Mouse (Mus musculus) hindbrain, embryonic 14.5 days (tissue): Measurements from ENCODE around the gene Csrnp3. TPM values are rescaled to one million over a fixed set of nuclear protein-coding genes. Genes with fewer than 3 reads are reported as not detected.

Experiments
- ATAC-seq: fragments of 200-750 bp; cut with Nextera tagmentation; 2 replicates; pipeline ENCODE4 v1.8.0; 2017; ENCODE audit warnings: moderate number of reproducible peaks, mild to moderate bottlenecking, moderate TSS enrichment, moderate library complexity; ENCODE audit not compliant: low FRiP score
- DNase-seq: peaks from one replicate; pipeline ENCODE4 v3.0.0-alpha.2; 2015; ENCODE audit warnings: low spot score
- H3K27ac ChIP-seq: fragments of 300-500 bp; sonication (generic); 2 replicates; pipeline ENCODE4 v1.5.1; 2014; ENCODE audit warnings: mild to moderate bottlenecking, moderate library complexity
- H3K27me3 ChIP-seq: fragments of 300-500 bp; sonication (generic); 2 replicates; pipeline ENCODE4 v1.6.1; 2014; ENCODE audit warnings: mild to moderate bottlenecking, low read length, mixed read lengths; ENCODE audit not compliant: control insufficient read depth, insufficient read depth
- H3K36me3 ChIP-seq: fragments of 300-500 bp; sonication (generic); replicated peaks from 2 replicates; pipeline ENCODE4 v1.6.1; 2014; ENCODE audit not compliant: control insufficient read depth, insufficient read depth
- H3K4me1 ChIP-seq: fragments of 300-500 bp; sonication (generic); replicated peaks from 2 replicates; pipeline ENCODE4 v1.6.1; 2014; ENCODE audit warnings: antibody characterized with exemption, low read length, mixed read lengths; ENCODE audit not compliant: control insufficient read depth, insufficient read depth
- H3K4me2 ChIP-seq: fragments of 300-500 bp; sonication (generic); replicated peaks from 2 replicates; pipeline ENCODE4 v1.6.1; 2014; ENCODE audit warnings: mild to moderate bottlenecking, moderate library complexity
- H3K4me3 ChIP-seq: fragments of 300-500 bp; sonication (generic); replicated peaks from 2 replicates; pipeline ENCODE4 v1.5.1; 2014; ENCODE audit warnings: mild to moderate bottlenecking, low read length
- H3K9ac ChIP-seq: fragments of 300-500 bp; sonication (generic); 2 replicates; pipeline ENCODE4 v1.6.1; 2014
- H3K9me3 ChIP-seq: fragments of 300-500 bp; sonication (generic); 2 replicates; pipeline ENCODE4 v1.6.1; 2016; ENCODE audit warnings: low read length; ENCODE audit not compliant: control insufficient read depth
- WGBS: fragments of 180-500 bp; shearing (Covaris S2); extraction: QIAGEN DNeasy Blood & Tissue Kit; methylation state at CpG from one replicate; pipeline ENCODE4 v1.1.7; 2014; 5-methylcytosine and 5-hydroxymethylcytosine counted together
- polyA plus RNA-seq: library from polyadenylated mRNA; unstranded; fragments of >200 nt; fragmentation: Nextera tagmentation; extraction: Ambion mirVana; gene quantifications from 2 replicates; pipeline ENCODE4 v1.2.1, GENCODE M21; 2014

Gene Csrnp3
- polyA plus RNA-seq, 1 experiment from 2014 or later, result 56.0 TPM

GRCm38 (mm10) chr2:65931313-65931712 is 85.7 kb downstream of the Csrnp3 start:
- H3K27me3 ChIP-seq, result no peaks in the 10 kb centered on the region
- no peaks in the 10 kb centered on the region for H3K9me3 ChIP-seq
- H3K4me3 ChIP-seq, result peak overlapping the region; percentile 42
- H3K27ac ChIP-seq, result peak overlapping the region; percentile 95
- ATAC-seq (no peak), DNase-seq (peak; percentile 60)
- no peaks in the 10 kb centered on the region for H3K36me3 ChIP-seq
- 19% methylated on average over 7 of the region's 7 CpGs for WGBS
- H3K9ac ChIP-seq, result peak overlapping the region; percentile 74
- peak overlapping the region; percentile 61 for H3K4me2 ChIP-seq
- H3K4me1 ChIP-seq, result peaks cover 35% of the 10 kb centered on the region

- WGBS, result under 1% methylated on average over 11 of the region's 11 CpGs
- peak; percentile 81 for DNase-seq
- Histone ChIP-seq H3K4me2 (peak overlapping the region; percentile 61), H3K27ac (peak overlapping the region; percentile 95), H3K4me1 (peaks cover 35% of the 10 kb centered on the region), H3K4me3 (peak overlapping the region; percentile 42), H3K27me3 (no peaks in the 10 kb centered on the region), H3K9ac (peak overlapping the region; percentile 74), H3K9me3 (no peaks in the 10 kb centered on the region), H3K36me3 (no peaks in the 10 kb centered on the region)
- ATAC-seq, result peak; percentile 93
Observed at GRCm38 (mm10) chr2:65931841-65932311, 86.3 kb downstream of the Csrnp3 start.

GRCm38 (mm10) chr2:65934099-65934498 is 88.5 kb downstream of the Csrnp3 start:
- Histone ChIP-seq H3K4me3 (no peak overlapping the region; the same call in 1 of the 2 replicates), H3K9ac (peak overlapping the region; percentile 37; the same call in 1 of the 2 replicates), H3K4me2 (peak overlapping the region; percentile 50), H3K27ac (peak overlapping the region; percentile 58), H3K27me3 (no peaks in the 10 kb centered on the region), H3K4me1 (peaks cover 43% of the 10 kb centered on the region), H3K36me3 (no peaks in the 10 kb centered on the region), H3K9me3 (no peaks in the 10 kb centered on the region)
- DNase-seq, result no peak
- 19% methylated on average over 2 of the region's 2 CpGs for WGBS
- ATAC-seq, result no peak

GRCm38 (mm10) chr2:65938900-65939299 is 93.3 kb downstream of the Csrnp3 start:
- Histone ChIP-seq H3K4me3 (no peak overlapping the region), H3K4me1 (peaks cover 41% of the 10 kb centered on the region), H3K4me2 (no peak overlapping the region), H3K9me3 (no peaks in the 10 kb centered on the region), H3K27ac (peak overlapping the region; percentile 35; the same call in 1 of the 2 replicates), H3K9ac (no peak overlapping the region), H3K27me3 (no peaks in the 10 kb centered on the region), H3K36me3 (no peaks in the 10 kb centered on the region)
- DNase-seq (no peak), ATAC-seq (no peak)
- 20% methylated on average over 3 of the region's 3 CpGs for WGBS

- Histone ChIP-seq H3K36me3 (no peaks in the 10 kb centered on the region), H3K27me3 (no peaks in the 10 kb centered on the region), H3K9me3 (no peaks in the 10 kb centered on the region), H3K4me3 (no peak overlapping the region), H3K4me2 (no peak overlapping the region), H3K9ac (no peak overlapping the region), H3K4me1 (peaks cover 28% of the 10 kb centered on the region), H3K27ac (no peak overlapping the region; the same call in 1 of the 2 replicates)
- WGBS, result 73% methylated on average over 5 of the region's 5 CpGs
- ATAC-seq (no peak), DNase-seq (no peak)
Observed at GRCm38 (mm10) chr2:65940351-65940750, 94.8 kb downstream of the Csrnp3 start.

- Histone ChIP-seq H3K4me2 (no peak overlapping the region), H3K4me3 (no peak overlapping the region), H3K27ac (no peak overlapping the region), H3K4me1 (peaks cover 23% of the 10 kb centered on the region), H3K9me3 (no peaks in the 10 kb centered on the region), H3K27me3 (no peaks in the 10 kb centered on the region), H3K9ac (no peak overlapping the region), H3K36me3 (no peaks in the 10 kb centered on the region)
- DNase-seq (no peak), ATAC-seq (no peak)
- 85% methylated on average over 4 of the region's 4 CpGs for WGBS
Observed at GRCm38 (mm10) chr2:65942346-65942745, 96.8 kb downstream of the Csrnp3 start.

GRCm38 (mm10) chr2:65948808-65949207 is 103.2 kb downstream of the Csrnp3 start:
- DNase-seq, result no peak
- H3K4me1 ChIP-seq, result peaks cover 14% of the 10 kb centered on the region
- H3K27me3 ChIP-seq, result no peaks in the 10 kb centered on the region
- no peak for ATAC-seq
- no peak overlapping the region for H3K27ac ChIP-seq
- H3K36me3 ChIP-seq, result peaks cover 19% of the 10 kb centered on the region
- H3K4me3 ChIP-seq, result no peak overlapping the region
- H3K4me2 ChIP-seq, result no peak overlapping the region
- no peak overlapping the region for H3K9ac ChIP-seq
- WGBS, result 84% methylated on average over 16 of the region's 16 CpGs
- H3K9me3 ChIP-seq, result no peaks in the 10 kb centered on the region

GRCm38 (mm10) chr2:65953726-65954340 is 108.3 kb downstream of the Csrnp3 start:
- Histone ChIP-seq H3K4me2 (peak overlapping the region; percentile 30), H3K4me3 (no peak overlapping the region), H3K9ac (peak overlapping the region; percentile 53), H3K36me3 (peaks cover 17% of the 10 kb centered on the region), H3K4me1 (peaks cover 47% of the 10 kb centered on the region), H3K27ac (peak overlapping the region; percentile 82), H3K27me3 (no peaks in the 10 kb centered on the region), H3K9me3 (no peaks in the 10 kb centered on the region)
- WGBS, result 39% methylated on average over 17 of the region's 17 CpGs
- DNase-seq, result no peak
- ATAC-seq, result peak; percentile 54; the same call in 1 of the 2 replicates

GRCm38 (mm10) chr2:65955804-65956203 is 110.2 kb downstream of the Csrnp3 start:
- H3K4me3 ChIP-seq, result no peak overlapping the region
- no peaks in the 10 kb centered on the region for H3K27me3 ChIP-seq
- H3K36me3 ChIP-seq, result no peaks in the 10 kb centered on the region
- H3K9me3 ChIP-seq, result no peaks in the 10 kb centered on the region
- ATAC-seq, result no peak
- H3K4me1 ChIP-seq, result peaks cover 52% of the 10 kb centered on the region
- no peak for DNase-seq
- no peak overlapping the region for H3K9ac ChIP-seq
- WGBS, result 93% methylated on average over 1 of the region's 1 CpGs
- peak overlapping the region; percentile 20; the same call in 1 of the 2 replicates for H3K27ac ChIP-seq
- H3K4me2 ChIP-seq, result no peak overlapping the region
